Comparison of ENCODE assay signal across 18 mouse cellular contexts in genomic region chr19:9837341-9837715, GRCm38 (mm10). TPM values are rescaled to one million over a fixed set of nuclear protein-coding genes. Genes with fewer than 3 reads are reported as not detected.
DNase-seq lines count a peak whose midpoint lies in the region; ATAC-seq lines count a peak whose summit lies in the region.
"Had no signal": no experiment of that assay in that cellular context is flagged by ENCODE, and none has a peak within 500 bp of the region (broad histone marks: within the 10 kb centered on the region; RNA-seq: fewer than 3 reads in every experiment).

No protein-coding gene starts in this region.

- H3K27me3 ChIP-seq in kidney, embryonic 15.5 days: no peaks in the 10 kb centered on the region
- no peaks in the 10 kb centered on the region for H3K27me3 ChIP-seq in neural tube, embryonic 11.5 days (ENCODE audit: control insufficient read depth, insufficient read depth, low read length)
- H3K27me3 ChIP-seq in intestine, embryonic 15.5 days (replicated peaks): no peaks in the 10 kb centered on the region
- H3K27me3 ChIP-seq: embryonic facial prominence, embryonic 12.5 days; liver, embryonic 13.5 days had no signal

- no peaks in the 10 kb centered on the region for H3K9me3 ChIP-seq in kidney, embryonic 15.5 days (replicated peaks)
- H3K9me3 ChIP-seq in neural tube, embryonic 11.5 days (ENCODE audit: control insufficient read depth, low read length): no peaks in the 10 kb centered on the region
- H3K9me3 ChIP-seq in intestine, embryonic 15.5 days: no peaks in the 10 kb centered on the region
- H3K9me3 ChIP-seq: embryonic facial prominence, embryonic 12.5 days; G1E; liver, embryonic 13.5 days had no signal

- H3K9ac ChIP-seq in kidney, embryonic 15.5 days: no peak overlapping the region
- H3K9ac ChIP-seq in neural tube, embryonic 11.5 days (ENCODE audit: low read length): no peak overlapping the region
- H3K9ac ChIP-seq in intestine, embryonic 15.5 days: no peak overlapping the region
- H3K9ac ChIP-seq: embryonic facial prominence, embryonic 12.5 days; liver, embryonic 13.5 days had no signal

- H3K4me1 ChIP-seq in kidney, embryonic 15.5 days: no peaks in the 10 kb centered on the region
- no peaks in the 10 kb centered on the region for H3K4me1 ChIP-seq in neural tube, embryonic 11.5 days (ENCODE audit: control insufficient read depth, insufficient read depth, low read length)
- no peaks in the 10 kb centered on the region for H3K4me1 ChIP-seq in intestine, embryonic 15.5 days (replicated peaks)
- H3K4me1 ChIP-seq: embryonic facial prominence, embryonic 12.5 days; liver, embryonic 13.5 days had no signal

- H3K27ac ChIP-seq in kidney, embryonic 15.5 days: no peak overlapping the region
- H3K27ac ChIP-seq in neural tube, embryonic 11.5 days (ENCODE audit: low read depth, low read length): no peak overlapping the region
- H3K27ac ChIP-seq in intestine, embryonic 15.5 days: no peak overlapping the region
- H3K27ac ChIP-seq: embryonic facial prominence, embryonic 12.5 days; left cerebral cortex, adult 2 months; liver, embryonic 13.5 days had no signal

- no peaks in the 10 kb centered on the region for H3K36me3 ChIP-seq in kidney, embryonic 15.5 days
- H3K36me3 ChIP-seq in neural tube, embryonic 11.5 days (ENCODE audit: control insufficient read depth, insufficient read depth, low read length): no peaks in the 10 kb centered on the region
- H3K36me3 ChIP-seq in intestine, embryonic 15.5 days: no peaks in the 10 kb centered on the region
- H3K36me3 ChIP-seq: embryonic facial prominence, embryonic 12.5 days; G1E; liver, embryonic 13.5 days had no signal

- ATAC-seq in kidney, embryonic 15.5 days (replicated peaks; ENCODE audit: low FRiP score): peak; percentile 69
- peak; percentile 63 for ATAC-seq in neural tube, embryonic 11.5 days (ENCODE audit: insufficient read depth, low FRiP score, low TSS enrichment)
- ATAC-seq in intestine, embryonic 15.5 days: peak; percentile 63
- ATAC-seq in megakaryocyte-erythroid progenitor cell, adult 5-6 weeks (replicated peaks; ENCODE audit: low FRiP score, low TSS enrichment, poor library complexity, severe bottlenecking): no peak
- ATAC-seq in CD4-positive, CD25-positive, alpha-beta regulatory T cell, adult 4 months: no peak

- 56% methylated on average over 2 of the region's 2 CpGs for WGBS in kidney, embryonic 15.5 days
- 63% methylated on average over 2 of the region's 2 CpGs for WGBS in neural tube, embryonic 11.5 days
- 54% methylated on average over 2 of the region's 2 CpGs for WGBS in intestine, embryonic 15.5 days

- DNase-seq in kidney, postnatal 14 days: no peak
- no peak for DNase-seq in neural tube, embryonic 11.5 days (ENCODE audit: low spot score)
- no peak for DNase-seq in neural tube, embryonic 10.5 days (ENCODE audit: extremely low spot score, low spot score)
- no peak for DNase-seq in adrenal gland, postnatal 10 days

- no peak overlapping the region for H3K4me3 ChIP-seq in kidney, embryonic 15.5 days (replicated peaks)
- no peak overlapping the region for H3K4me3 ChIP-seq in neural tube, embryonic 11.5 days (ENCODE audit: low read depth, low read length)
- H3K4me3 ChIP-seq in intestine, embryonic 15.5 days (replicated peaks): no peak overlapping the region

- no peak overlapping the region for H3K4me2 ChIP-seq in kidney, embryonic 15.5 days
- no peak overlapping the region for H3K4me2 ChIP-seq in neural tube, embryonic 11.5 days (ENCODE audit: low read depth)
- no peak overlapping the region for H3K4me2 ChIP-seq in intestine, embryonic 15.5 days (replicated peaks)

RNA-seq across cellular contexts. Expression of gene Scgb2a2, which starts 10.0 kb away (rescaled TPM):
- not detected in 2 replicates for polyA plus RNA-seq in kidney, embryonic 15.5 days (2015; fragmentation: Nextera tagmentation; extraction: Ambion mirVana)
- polyA plus RNA-seq in neural tube, embryonic 11.5 days (2014; fragmentation: Nextera tagmentation; extraction: Ambion mirVana): not detected in 2 replicates
- not detected in 2 replicates for polyA plus RNA-seq in intestine, embryonic 15.5 days (2015; fragmentation: Nextera tagmentation; extraction: Ambion mirVana)
- total RNA-seq in megakaryocyte-erythroid progenitor cell, adult 5-6 weeks (2014; fragmentation: Nextera tagmentation): not detected in 2 replicates
- not detected in 2 replicates for total RNA-seq in megakaryocyte-erythroid progenitor cell, adult 5-6 weeks (2017)
- not detected for total RNA-seq in adrenal gland, postnatal 10 days (2021)
- not detected for polyA plus RNA-seq in CD4-positive, CD25-positive, alpha-beta regulatory T cell, adult 4 months (2017; shearing (Covaris generic))
- total RNA-seq: adrenal gland, postnatal 25 days; G1E; heart, adult 18-20 months; heart, postnatal 14 days; left cerebral cortex, adult 2 months; megakaryocyte progenitor cell, adult 5-6 weeks; neutrophil, adult 5-6 weeks had no signal
- polyA plus RNA-seq: embryonic facial prominence, embryonic 12.5 days; G1E; liver, embryonic 13.5 days; thymus, postnatal 0 days had no signal

Comparison
In these comparisons a context has a peak if more than half of its experiments do, and no peak if none do; other contexts are left out.
1. ATAC-seq: peak in kidney, embryonic 15.5 days (single experiment), neural tube, embryonic 11.5 days (single experiment) and intestine, embryonic 15.5 days (single experiment); none in megakaryocyte-erythroid progenitor cell, adult 5-6 weeks (single experiment) and CD4-positive, CD25-positive, alpha-beta regulatory T cell, adult 4 months (single experiment).